Mouse (Mus musculus): ENCODE measurements around the gene Itgb8.

Gene Itgb8

DNA sequence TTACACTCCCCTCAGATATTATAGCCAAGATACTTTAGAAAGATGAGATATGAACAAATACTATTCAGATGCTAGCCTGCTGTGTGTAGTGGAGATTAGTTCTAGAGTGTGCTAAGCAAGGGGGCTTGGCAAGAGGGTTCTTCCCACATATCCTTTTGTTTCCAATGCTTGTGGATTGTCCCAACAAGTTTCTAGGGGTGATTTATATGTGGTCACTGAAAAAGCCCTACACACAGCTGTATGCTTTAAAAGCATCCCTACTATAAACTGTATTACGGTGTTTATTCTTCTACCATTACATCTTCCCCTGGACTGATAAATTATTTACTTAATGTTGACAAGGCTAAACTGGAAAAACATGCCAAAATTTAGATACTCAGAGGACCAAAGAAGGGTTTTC is 92.6 kb downstream of the Itgb8 start:
- no peak for DNase-seq (ENCODE audit: extremely low spot score)

DNA sequence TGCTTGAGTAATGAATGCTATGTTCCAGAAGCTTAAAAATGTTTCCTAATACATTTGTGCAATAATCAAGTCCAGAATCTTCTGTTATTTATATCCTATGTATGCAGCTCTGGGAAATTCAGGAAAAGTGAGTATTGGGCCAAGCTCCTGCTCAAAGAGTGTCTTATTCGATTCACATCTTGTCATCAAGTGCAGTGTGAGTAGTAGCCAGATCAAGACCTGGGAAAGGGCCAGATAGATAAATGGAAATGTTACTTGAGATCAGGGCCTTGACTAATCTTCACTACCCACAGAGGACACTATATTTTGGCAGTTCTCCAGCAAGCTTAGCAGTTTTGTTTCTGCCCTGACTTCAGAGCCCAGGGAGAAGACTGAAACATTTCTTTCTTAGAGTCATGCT is 100.7 kb downstream of the Itgb8 start:
- no peak for DNase-seq (ENCODE audit: extremely low spot score)

DNA sequence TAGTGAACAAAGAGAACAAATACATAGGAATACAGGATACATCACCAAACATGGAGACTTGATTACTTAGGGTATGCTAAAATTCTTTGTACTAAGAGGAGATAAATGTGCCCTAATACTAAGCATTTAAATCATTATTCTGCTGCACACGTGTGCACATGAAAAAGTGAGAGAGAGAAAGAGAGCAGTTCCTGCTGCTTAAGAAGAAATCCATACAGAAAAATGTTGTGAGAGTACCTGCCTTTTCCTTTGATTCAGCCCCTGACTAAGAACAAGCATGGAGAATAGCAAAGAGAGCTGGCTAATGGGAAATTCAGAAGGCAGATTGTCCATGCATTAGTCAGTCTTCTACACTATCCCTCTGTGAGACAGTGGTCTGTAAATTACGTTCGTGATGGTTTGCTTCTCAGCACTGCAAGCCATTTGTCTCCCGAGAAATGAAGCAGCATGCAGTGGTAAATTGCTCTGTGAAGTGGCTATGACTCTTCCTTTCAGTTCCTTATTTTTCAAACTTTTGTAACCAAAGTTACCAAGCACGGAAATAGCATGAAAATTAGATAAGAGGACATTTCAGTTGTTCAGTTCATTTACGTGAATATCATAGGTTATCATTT is 125.0 kb downstream of the Itgb8 start:
- DNase-seq (ENCODE audit: extremely low spot score), result no peak

DNA sequence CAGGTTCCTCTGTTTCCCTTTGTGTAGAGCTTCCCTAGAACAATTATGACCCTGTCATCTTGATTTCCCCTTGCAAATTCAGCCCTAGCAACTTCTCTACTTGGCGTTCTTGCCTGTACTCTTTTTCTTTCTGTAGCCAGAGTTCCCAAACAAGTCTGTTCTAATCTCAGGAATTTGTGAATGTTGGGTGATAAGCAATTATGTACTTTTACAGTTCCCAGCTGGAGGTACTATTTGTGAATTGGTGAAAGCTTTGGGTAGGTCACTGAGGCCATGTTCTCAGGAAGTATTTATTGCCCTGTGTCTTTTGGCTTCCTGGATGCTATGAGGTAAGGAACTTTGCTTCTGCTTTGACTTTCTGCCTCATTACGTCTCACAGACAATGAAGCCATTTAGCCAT is 128.5 kb downstream of the Itgb8 start:
- DNase-seq (ENCODE audit: extremely low spot score), result no peak
